Mouse (Mus musculus) CH12.LX (cell line): ENCODE data around the gene Slitrk1.

ENCODE experiments used
- CTCF ChIP-seq, 2 experiments: IDR thresholded peaks in 1 of 2; conservative IDR thresholded peaks in 1 of 2; 2 replicates each; pipeline ENCODE4 v1.5.1; 2011 to 2012; ENCODE audit warnings: low read depth in 2 of 2, low read length in 2 of 2, improper control_type of control experiment in 1 of 2, inconsistent platforms in 1 of 2, mild to moderate bottlenecking in 1 of 2, moderate library complexity in 1 of 2
- EP300 ChIP-seq: IDR thresholded peaks from 2 replicates; pipeline ENCODE4 v1.6.1; 2011; ENCODE audit warnings: low read length, improper control_type of control experiment
- ETS1 ChIP-seq: conservative IDR thresholded peaks from 2 replicates; pipeline ENCODE4 v1.6.1; 2012; ENCODE audit warnings: low read depth, mild to moderate bottlenecking, inconsistent platforms, low read length, improper control_type of control experiment, moderate library complexity
- MAX ChIP-seq: IDR thresholded peaks from 2 replicates; pipeline ENCODE4 v1.6.1; 2011; ENCODE audit warnings: low read length, improper control_type of control experiment
- MEF2A ChIP-seq: IDR thresholded peaks from 2 replicates; pipeline ENCODE4 v1.6.1; 2014; ENCODE audit warnings: low read depth, mild to moderate bottlenecking, inconsistent platforms, low read length, improper control_type of control experiment, borderline replicate concordance
- PAX5 ChIP-seq: IDR thresholded peaks from 2 replicates; pipeline ENCODE4 v1.6.1; 2012; ENCODE audit warnings: low read length, inconsistent platforms, mixed read lengths
- POLR2A ChIP-seq: IDR thresholded peaks from 2 replicates; pipeline ENCODE4 v1.6.1; 2011; ENCODE audit warnings: low read depth, mild to moderate bottlenecking, improper control_type of control experiment, low read length
- POLR2AphosphoS2 ChIP-seq: IDR thresholded peaks from 2 replicates; pipeline ENCODE4 v1.6.1; 2011; ENCODE audit warnings: low read depth, low read length, improper control_type of control experiment
- SMC3 ChIP-seq: IDR thresholded peaks from 2 replicates; pipeline ENCODE4 v1.6.1; 2011; ENCODE audit warnings: low read depth, low read length, improper control_type of control experiment
- USF2 ChIP-seq: conservative IDR thresholded peaks from 2 replicates; pipeline ENCODE4 v1.6.1; 2011; ENCODE audit warnings: low read depth, low read length, improper control_type of control experiment

DNA sequence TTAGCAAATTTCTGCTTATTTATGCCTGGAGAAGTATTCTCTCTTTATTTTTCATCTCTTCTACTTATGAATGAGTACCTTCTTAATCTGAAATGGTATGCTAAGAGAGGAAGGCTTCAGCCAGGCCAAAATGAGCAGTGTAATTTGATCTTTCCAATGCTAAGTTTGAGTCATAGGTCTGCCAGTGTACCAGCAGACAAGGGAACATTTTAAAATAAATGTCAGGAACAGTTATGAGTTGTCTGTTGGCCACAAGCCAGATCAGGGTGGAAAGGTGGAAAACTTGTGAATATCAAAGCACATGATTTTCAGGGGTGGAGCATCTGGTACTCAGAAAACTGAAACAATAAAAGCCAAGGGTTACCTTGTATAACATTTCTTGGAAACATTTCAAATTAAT lies 46.1 kb downstream of the Slitrk1 start:
- no peak for TF ChIP-seq EP300
- no peak for TF ChIP-seq CTCF (conservative IDR thresholded peaks at IDR 0.05 in 1 of 2, IDR thresholded peaks at IDR 0.05 in 1 of 2; ENCODE audit: low read depth in 2 of 2, low read length in 2 of 2)
- TF ChIP-seq ETS1, result no peak
- no peak for TF ChIP-seq USF2
- no peak for TF ChIP-seq POLR2A
- TF ChIP-seq SMC3, result no peak
- TF ChIP-seq MEF2A, result no peak
- no peak for TF ChIP-seq PAX5
- no peak for TF ChIP-seq MAX
- TF ChIP-seq POLR2AphosphoS2, result no peak
